Mouse (Mus musculus) MEL (cell line): Measurements from ENCODE around the gene Hspa5.

Source experiments
- CTCF ChIP-seq, 3 experiments: IDR thresholded peaks in 2 of 3; conservative IDR thresholded peaks in 1 of 3; 2 replicates each; pipeline ENCODE4 v1.5.1; 2011 to 2012; ENCODE audit warnings: low read length in 3 of 3, low read depth in 2 of 3, mild to moderate bottlenecking in 2 of 3, improper control_type of control experiment in 1 of 3, inconsistent platforms in 1 of 3, mixed read lengths in 1 of 3, moderate library complexity in 1 of 3; ENCODE audit not compliant: control insufficient read depth in 1 of 3, insufficient read depth in 1 of 3, poor library complexity in 1 of 3, severe bottlenecking in 1 of 3
- GATA1 ChIP-seq: IDR thresholded peaks from 2 replicates; pipeline ENCODE4 v1.6.1; 2011; ENCODE audit warnings: low read depth, low read length, improper control_type of control experiment
- KAT2A ChIP-seq: conservative IDR thresholded peaks from 2 replicates; pipeline ENCODE4 v1.6.1; 2012; ENCODE audit warnings: low read depth, low read length, improper control_type of control experiment, inconsistent platforms
- MAX ChIP-seq: IDR thresholded peaks from 2 replicates; pipeline ENCODE4 v1.6.1; 2011; ENCODE audit warnings: low read length, improper control_type of control experiment
- MXI1 ChIP-seq: IDR thresholded peaks from 2 replicates; pipeline ENCODE4 v1.6.1; 2011; ENCODE audit warnings: mild to moderate bottlenecking, low read depth, low read length, improper control_type of control experiment
- POLR2A ChIP-seq, 2 experiments: IDR thresholded peaks; 2 replicates each; pipeline ENCODE4 v1.6.1; 2011 to 2012; ENCODE audit warnings: low read length in 2 of 2, mild to moderate bottlenecking in 2 of 2, control low read depth in 1 of 2, improper control_type of control experiment in 1 of 2, low read depth in 1 of 2, moderate library complexity in 1 of 2; ENCODE audit not compliant: control insufficient read depth in 1 of 2, insufficient read depth in 1 of 2, poor library complexity in 1 of 2
- ZC3H11A ChIP-seq: IDR thresholded peaks from 2 replicates; pipeline ENCODE4 v1.6.1; 2012; ENCODE audit warnings: low read depth, mild to moderate bottlenecking, inconsistent platforms, low read length, improper control_type of control experiment
- ZMIZ1 ChIP-seq: IDR thresholded peaks from 2 replicates; pipeline ENCODE4 v1.6.1; 2012; ENCODE audit warnings: low read depth, mild to moderate bottlenecking, inconsistent platforms, low read length, improper control_type of control experiment, moderate library complexity
- ZNF384 ChIP-seq: IDR thresholded peaks from 2 replicates; pipeline ENCODE4 v1.6.1; 2012; ENCODE audit warnings: low read depth, mild to moderate bottlenecking, inconsistent platforms, low read length, improper control_type of control experiment

GRCm38 (mm10) chr2:34770049-34770448, 1.7 kb upstream of the Hspa5 start:
- TF ChIP-seq POLR2A (IDR thresholded peaks at IDR 0.05; ENCODE audit: control insufficient read depth in 1 of 2, insufficient read depth in 1 of 2, low read depth in 1 of 2, low read length in 2 of 2, poor library complexity in 1 of 2) (no peak), ZNF384 (no peak), GATA1 (no peak), KAT2A (no peak), CTCF (IDR thresholded peaks at IDR 0.05 in 2 of 3, conservative IDR thresholded peaks at IDR 0.05 in 1 of 3; ENCODE audit: control insufficient read depth in 1 of 3, insufficient read depth in 1 of 3, low read depth in 2 of 3, low read length in 3 of 3, poor library complexity in 1 of 3, severe bottlenecking in 1 of 3) (no peak), ZC3H11A (no peak), MXI1 (no peak; the same call in 1 of the 2 replicates), ZMIZ1 (no peak), MAX (no peak)
